Mouse (Mus musculus): ENCODE results near the gene Creg2. TPM values are rescaled to one million over a fixed set of nuclear protein-coding genes. Genes with fewer than 3 reads are reported as not detected.
"Not testable (repeated sequence)": the region's sequence is repeated elsewhere in the genome, so short reads cannot be mapped to it uniquely, and the experiment has no call there.

Creg2 gene
- polyA plus RNA-seq, 1 experiment: not detected

GRCm38 (mm10) chr1:39664039-39664625 lies 12.9 kb upstream of the Creg2 start:
- TF ChIP-seq CTCF (IDR thresholded peaks at IDR 0.05; ENCODE audit: low read depth, low read length): no peak
- peak; percentile 76 for TF ChIP-seq EP300 (IDR thresholded peaks at IDR 0.05; ENCODE audit: insufficient read depth, low read depth, low read length)
- H3K4me1 ChIP-seq (ENCODE audit: control insufficient read depth, insufficient read depth, low read length): peaks cover 5% of the 10 kb centered on the region
- H3K9ac ChIP-seq (ENCODE audit: low read depth, poor library complexity, severe bottlenecking): no peak overlapping the region
- no peaks in the 10 kb centered on the region for H3K36me3 ChIP-seq (ENCODE audit: control insufficient read depth, insufficient read depth, low read length, poor library complexity, severe bottlenecking)
- no peak overlapping the region for H3K27ac ChIP-seq (ENCODE audit: insufficient read depth, low read length)
- no peaks in the 10 kb centered on the region for H3K9me3 ChIP-seq (replicated peaks; ENCODE audit: control insufficient read depth, insufficient read depth, low read length, poor library complexity, severe bottlenecking)
- no peaks in the 10 kb centered on the region for H3K27me3 ChIP-seq (ENCODE audit: control insufficient read depth, insufficient read depth, low read length, poor library complexity, severe bottlenecking)
- no peak overlapping the region for H3K4me3 ChIP-seq (ENCODE audit: low read depth, low read length)

DNA sequence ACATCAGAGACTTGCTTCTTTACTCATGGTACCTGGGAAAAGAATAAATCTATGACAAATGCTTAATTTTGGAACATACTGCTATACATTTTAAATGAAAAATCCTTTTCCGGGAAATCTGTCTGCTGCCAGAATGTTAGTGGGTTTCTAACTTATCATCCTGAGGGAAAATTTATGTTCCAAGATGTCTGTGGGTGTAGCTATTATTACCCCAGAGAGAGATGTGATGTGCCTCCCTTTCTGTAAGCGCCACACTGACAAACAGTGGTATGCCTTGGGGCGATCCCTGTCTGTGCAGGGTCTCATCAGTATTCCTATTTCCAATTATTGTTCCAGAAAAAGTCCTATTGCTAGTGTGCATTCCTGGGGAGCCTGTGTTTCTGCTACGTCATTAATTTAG lies 11.8 kb upstream of the Creg2 start:
- H3K4me3 ChIP-seq (ENCODE audit: low read depth, low read length): no peak overlapping the region
- peaks cover 5% of the 10 kb centered on the region for H3K4me1 ChIP-seq (ENCODE audit: control insufficient read depth, insufficient read depth, low read length)
- H3K9me3 ChIP-seq (replicated peaks; ENCODE audit: control insufficient read depth, insufficient read depth, low read length, poor library complexity, severe bottlenecking): no peaks in the 10 kb centered on the region
- no peak overlapping the region for H3K9ac ChIP-seq (ENCODE audit: low read depth, poor library complexity, severe bottlenecking)
- H3K36me3 ChIP-seq (ENCODE audit: control insufficient read depth, insufficient read depth, low read length, poor library complexity, severe bottlenecking): no peaks in the 10 kb centered on the region
- H3K27me3 ChIP-seq (ENCODE audit: control insufficient read depth, insufficient read depth, low read length, poor library complexity, severe bottlenecking): no peaks in the 10 kb centered on the region
- H3K27ac ChIP-seq (ENCODE audit: insufficient read depth, low read length): no peak overlapping the region
- TF ChIP-seq CTCF (IDR thresholded peaks at IDR 0.05; ENCODE audit: low read depth, low read length) (no peak), EP300 (IDR thresholded peaks at IDR 0.05; ENCODE audit: insufficient read depth, low read depth, low read length) (no peak), POLR2A (IDR thresholded peaks at IDR 0.05; ENCODE audit: insufficient read depth, low read length) (no peak)

- TF ChIP-seq CTCF (IDR thresholded peaks at IDR 0.05; ENCODE audit: low read depth, low read length) (no peak), POLR2A (IDR thresholded peaks at IDR 0.05; ENCODE audit: insufficient read depth, low read length) (no peak), EP300 (IDR thresholded peaks at IDR 0.05; ENCODE audit: insufficient read depth, low read depth, low read length) (no peak)
- no peak overlapping the region for H3K27ac ChIP-seq (ENCODE audit: insufficient read depth, low read length)
- no peaks in the 10 kb centered on the region for H3K27me3 ChIP-seq (ENCODE audit: control insufficient read depth, insufficient read depth, low read length, poor library complexity, severe bottlenecking)
- H3K4me3 ChIP-seq (ENCODE audit: low read depth, low read length): no peak overlapping the region
- no peaks in the 10 kb centered on the region for H3K9me3 ChIP-seq (replicated peaks; ENCODE audit: control insufficient read depth, insufficient read depth, low read length, poor library complexity, severe bottlenecking)
- H3K9ac ChIP-seq (ENCODE audit: low read depth, poor library complexity, severe bottlenecking): no peak overlapping the region
- H3K4me1 ChIP-seq (ENCODE audit: control insufficient read depth, insufficient read depth, low read length): no peaks in the 10 kb centered on the region
- no peaks in the 10 kb centered on the region for H3K36me3 ChIP-seq (ENCODE audit: control insufficient read depth, insufficient read depth, low read length, poor library complexity, severe bottlenecking)
Observed at GRCm38 (mm10) chr1:39656976-39657529, 5.8 kb upstream of the Creg2 start.

GRCm38 (mm10) chr1:39654901-39655300 lies 3.6 kb upstream of the Creg2 start:
- H3K4me1 ChIP-seq (ENCODE audit: control insufficient read depth, insufficient read depth, low read length); H3K27me3 ChIP-seq (ENCODE audit: control insufficient read depth, insufficient read depth, low read length, poor library complexity, severe bottlenecking); H3K27ac ChIP-seq (ENCODE audit: insufficient read depth, low read length); H3K36me3 ChIP-seq (ENCODE audit: control insufficient read depth, insufficient read depth, low read length, poor library complexity, severe bottlenecking); H3K9me3 ChIP-seq (replicated peaks; ENCODE audit: control insufficient read depth, insufficient read depth, low read length, poor library complexity, severe bottlenecking); H3K9ac ChIP-seq (ENCODE audit: low read depth, poor library complexity, severe bottlenecking); H3K4me3 ChIP-seq (ENCODE audit: low read depth, low read length): not testable (repeated sequence)

GRCm38 (mm10) chr1:39653028-39653427 lies 1.8 kb upstream of the Creg2 start:
- H3K9me3 ChIP-seq (replicated peaks; ENCODE audit: control insufficient read depth, insufficient read depth, low read length, poor library complexity, severe bottlenecking): no peaks in the 10 kb centered on the region
- no peak overlapping the region for H3K9ac ChIP-seq (ENCODE audit: low read depth, poor library complexity, severe bottlenecking)
- no peaks in the 10 kb centered on the region for H3K27me3 ChIP-seq (ENCODE audit: control insufficient read depth, insufficient read depth, low read length, poor library complexity, severe bottlenecking)
- H3K4me3 ChIP-seq (ENCODE audit: low read depth, low read length): no peak overlapping the region
- H3K4me1 ChIP-seq (ENCODE audit: control insufficient read depth, insufficient read depth, low read length): no peaks in the 10 kb centered on the region
- no peak for TF ChIP-seq EP300 (IDR thresholded peaks at IDR 0.05; ENCODE audit: insufficient read depth, low read depth, low read length)
- TF ChIP-seq CTCF (IDR thresholded peaks at IDR 0.05; ENCODE audit: low read depth, low read length): no peak
- no peak for TF ChIP-seq POLR2A (IDR thresholded peaks at IDR 0.05; ENCODE audit: insufficient read depth, low read length)
- H3K27ac ChIP-seq (ENCODE audit: insufficient read depth, low read length): no peak overlapping the region
- H3K36me3 ChIP-seq (ENCODE audit: control insufficient read depth, insufficient read depth, low read length, poor library complexity, severe bottlenecking): no peaks in the 10 kb centered on the region

GRCm38 (mm10) chr1:39650435-39651240 lies 636 bp downstream of the Creg2 start:
- TF ChIP-seq CTCF (IDR thresholded peaks at IDR 0.05; ENCODE audit: low read depth, low read length) (peak; percentile 63), EP300 (IDR thresholded peaks at IDR 0.05; ENCODE audit: insufficient read depth, low read depth, low read length) (no peak)
- H3K4me3 ChIP-seq (ENCODE audit: low read depth, low read length): peak overlapping the region; percentile 57
- H3K27me3 ChIP-seq (ENCODE audit: control insufficient read depth, insufficient read depth, low read length, poor library complexity, severe bottlenecking): no peaks in the 10 kb centered on the region
- no peaks in the 10 kb centered on the region for H3K4me1 ChIP-seq (ENCODE audit: control insufficient read depth, insufficient read depth, low read length)
- H3K36me3 ChIP-seq (ENCODE audit: control insufficient read depth, insufficient read depth, low read length, poor library complexity, severe bottlenecking): no peaks in the 10 kb centered on the region
- no peak overlapping the region for H3K9ac ChIP-seq (ENCODE audit: low read depth, poor library complexity, severe bottlenecking)
- H3K27ac ChIP-seq (ENCODE audit: insufficient read depth, low read length): no peak overlapping the region
- no peaks in the 10 kb centered on the region for H3K9me3 ChIP-seq (replicated peaks; ENCODE audit: control insufficient read depth, insufficient read depth, low read length, poor library complexity, severe bottlenecking)
